Mouse (Mus musculus) ES-Bruce4 (cell line): Measurements from ENCODE around the gene Asrgl1.

Source experiments
- CTCF ChIP-seq: IDR thresholded peaks from one replicate; pipeline ENCODE4 v1.8.1; 2011; ENCODE audit warnings: low read depth, low read length
- EP300 ChIP-seq: IDR thresholded peaks from 2 replicates; pipeline ENCODE4 v1.6.1; 2011; ENCODE audit warnings: low read depth, low read length; ENCODE audit not compliant: insufficient read depth
- POLR2A ChIP-seq: IDR thresholded peaks from one replicate; pipeline ENCODE4 v1.8.1; 2011; ENCODE audit warnings: low read length; ENCODE audit not compliant: insufficient read depth

DNA sequence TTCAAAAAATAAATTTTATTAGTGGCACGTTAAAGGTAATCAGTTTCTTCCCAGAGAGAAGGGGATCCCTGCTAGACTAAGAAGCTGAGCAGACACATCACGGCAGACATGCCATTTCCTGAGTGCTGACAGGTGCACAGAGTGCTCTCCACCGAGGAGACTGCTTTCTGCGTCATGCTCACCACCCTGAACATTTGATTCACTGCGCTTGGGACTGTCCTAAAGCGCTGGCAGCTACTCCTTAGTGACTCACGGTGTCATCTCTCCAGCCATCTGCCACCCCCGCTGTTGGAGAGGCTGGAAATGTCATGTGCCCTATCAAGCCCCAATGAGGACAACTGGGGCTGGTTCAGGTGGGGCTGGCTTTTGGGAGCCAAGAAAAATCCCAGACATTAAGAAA, 23.4 kb downstream of the Asrgl1 start:
- TF ChIP-seq POLR2A (no peak), EP300 (no peak), CTCF (no peak)
